Mouse (Mus musculus) embryonic facial prominence, embryonic 10.5 days (tissue): ENCODE data around the gene Sclt1. TPM values are rescaled to one million over a fixed set of nuclear protein-coding genes. Genes with fewer than 3 reads are reported as not detected.

Experiments used
- DNase-seq: peaks from one replicate; pipeline ENCODE4 v3.0.0-alpha.2; 2017; ENCODE audit warnings: low spot score
- H3K27ac ChIP-seq: fragments of 300-500 bp; sonication (generic); replicated peaks from 2 replicates; pipeline ENCODE4 v1.5.1; 2016; ENCODE audit warnings: mild to moderate bottlenecking
- H3K27me3 ChIP-seq: fragments of 300-500 bp; sonication (generic); replicated peaks from 2 replicates; pipeline ENCODE4 v1.6.1; 2016; ENCODE audit warnings: low read depth, mild to moderate bottlenecking; ENCODE audit not compliant: poor library complexity, severe bottlenecking
- H3K36me3 ChIP-seq: fragments of 300-500 bp; sonication (generic); replicated peaks from 2 replicates; pipeline ENCODE4 v1.6.1; 2016; ENCODE audit warnings: mild to moderate bottlenecking, moderate library complexity
- H3K4me1 ChIP-seq: fragments of 300-500 bp; sonication (generic); 2 replicates; pipeline ENCODE4 v1.6.1; 2016
- H3K4me3 ChIP-seq: fragments of 300-500 bp; sonication (generic); 2 replicates; pipeline ENCODE4 v1.5.1; 2016; ENCODE audit warnings: mild to moderate bottlenecking, moderate library complexity
- H3K9me3 ChIP-seq: fragments of 300-500 bp; sonication (generic); 2 replicates; pipeline ENCODE4 v1.6.1; 2016; ENCODE audit warnings: mild to moderate bottlenecking
- WGBS: fragments of 180-500 bp; shearing (Covaris S2); methylation state at CpG from one replicate; pipeline ENCODE4 v1.1.7; 2016; 5-methylcytosine and 5-hydroxymethylcytosine counted together
- polyA plus RNA-seq: library from polyadenylated mRNA; unstranded; fragments of >200 nt; fragmentation: Nextera tagmentation; extraction: Ambion mirVana; gene quantifications from 2 replicates; pipeline ENCODE4 v1.2.1, GENCODE M21; 2016

Sclt1 gene
- polyA plus RNA-seq, 1 experiment from 2014 or later, result 22.9 TPM

DNA sequence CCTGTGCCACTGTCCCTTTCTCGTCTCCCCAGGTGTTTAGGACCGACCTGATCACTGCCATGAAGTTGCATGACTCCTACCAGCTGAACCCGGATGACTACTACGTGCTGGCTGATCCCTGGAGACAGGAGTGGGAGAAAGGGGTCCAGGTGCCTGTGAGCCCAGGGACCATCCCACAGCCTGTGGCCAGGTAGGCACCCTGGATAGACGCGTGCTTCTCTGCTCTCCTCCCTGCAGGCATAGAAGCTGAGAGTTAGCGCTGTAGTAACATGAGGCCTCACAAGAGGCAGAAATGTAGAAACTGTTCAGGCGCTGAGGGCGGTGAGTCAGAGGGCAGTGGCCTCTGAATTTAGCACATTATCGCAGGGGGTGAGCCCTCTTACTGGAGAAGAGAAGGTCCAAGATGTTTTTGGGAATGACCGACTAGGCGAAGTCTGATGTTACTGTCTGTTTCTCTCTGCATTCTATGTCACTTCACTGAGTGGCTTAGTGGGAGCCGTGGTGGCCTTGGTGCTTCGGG lies 150.6 kb downstream of the Sclt1 start:
- H3K4me1 ChIP-seq, result peaks cover 17% of the 10 kb centered on the region
- peaks cover 81% of the 10 kb centered on the region for H3K36me3 ChIP-seq
- no peak overlapping the region for H3K27ac ChIP-seq
- H3K9me3 ChIP-seq, result no peaks in the 10 kb centered on the region
- H3K27me3 ChIP-seq, result no peaks in the 10 kb centered on the region
- H3K4me3 ChIP-seq, result no peak overlapping the region
- WGBS, result 92% methylated on average over 14 of the region's 14 CpGs
- DNase-seq, result no peak

DNA sequence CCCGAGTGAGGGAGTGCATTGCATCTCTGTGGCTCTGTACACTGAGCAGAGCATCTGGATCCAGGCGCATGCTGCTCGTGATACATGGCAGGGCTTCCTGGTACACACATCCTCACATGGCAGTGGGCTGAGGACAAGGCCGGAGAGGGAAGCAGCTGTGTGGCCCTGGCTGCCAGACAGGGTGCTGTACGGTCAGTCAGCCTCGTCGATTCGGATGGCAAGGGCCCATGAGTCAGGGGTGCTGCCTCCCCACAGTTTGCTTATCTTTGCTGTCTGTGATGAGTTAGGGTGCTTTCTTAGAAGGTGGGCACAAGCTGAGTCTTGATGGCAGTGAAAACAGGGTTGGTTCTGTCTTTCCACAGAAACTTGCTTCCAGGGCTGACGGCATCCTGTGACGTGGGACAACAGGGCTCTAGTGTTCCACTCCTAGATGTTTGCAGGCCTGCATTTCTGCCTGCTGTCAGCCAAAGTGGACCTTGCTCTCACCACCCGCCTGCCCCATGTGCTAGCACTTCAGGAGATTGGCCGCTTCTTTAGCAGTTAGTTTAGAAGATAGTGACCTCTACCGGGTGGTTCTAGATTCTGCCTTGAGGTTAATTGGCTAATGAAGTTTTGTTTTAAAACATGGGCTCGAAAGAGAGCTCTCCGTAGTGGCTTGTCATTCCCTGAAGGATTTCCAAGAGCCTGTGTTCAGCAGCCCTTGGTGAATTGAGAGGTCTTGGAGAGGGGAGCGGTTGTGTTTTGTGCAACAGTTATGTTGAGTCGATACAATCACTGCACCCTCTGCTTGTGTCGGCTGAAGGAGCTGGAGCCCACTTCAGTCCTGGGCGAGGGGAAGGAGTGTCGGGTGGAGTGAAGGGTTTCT lies 151.4 kb downstream of the Sclt1 start:
- Histone ChIP-seq H3K27me3 (no peaks in the 10 kb centered on the region), H3K4me1 (peaks cover 17% of the 10 kb centered on the region), H3K9me3 (no peaks in the 10 kb centered on the region), H3K27ac (no peak overlapping the region), H3K36me3 (peaks cover 73% of the 10 kb centered on the region), H3K4me3 (no peak overlapping the region)
- DNase-seq, result no peak
- 88% methylated on average over 20 of the region's 20 CpGs for WGBS

DNA sequence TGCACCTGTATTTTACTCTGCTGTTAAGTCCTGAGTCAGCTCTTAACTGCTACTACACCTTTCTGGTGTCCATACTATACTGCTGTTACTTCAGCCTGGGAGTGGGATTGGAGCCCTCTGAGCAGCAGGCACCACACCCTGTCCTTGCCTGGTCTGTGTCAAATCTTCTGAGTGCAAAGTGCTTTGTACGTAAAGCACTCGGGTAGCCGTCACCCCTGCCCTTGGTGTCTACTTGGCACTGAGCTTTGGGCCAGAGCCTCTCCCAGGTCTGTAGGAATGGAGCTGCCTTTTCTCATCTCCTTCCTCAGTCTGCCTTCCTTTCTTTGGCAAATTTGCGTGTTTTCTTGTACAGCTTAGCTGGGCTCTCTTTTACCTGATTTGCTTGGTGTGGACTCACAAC lies 152.3 kb downstream of the Sclt1 start:
- 92% methylated on average over 4 of the region's 4 CpGs for WGBS
- no peak overlapping the region for H3K4me3 ChIP-seq
- DNase-seq, result no peak
- peaks cover 66% of the 10 kb centered on the region for H3K36me3 ChIP-seq
- H3K27ac ChIP-seq, result no peak overlapping the region
- no peaks in the 10 kb centered on the region for H3K9me3 ChIP-seq
- peaks cover 17% of the 10 kb centered on the region for H3K4me1 ChIP-seq
- H3K27me3 ChIP-seq, result no peaks in the 10 kb centered on the region

DNA sequence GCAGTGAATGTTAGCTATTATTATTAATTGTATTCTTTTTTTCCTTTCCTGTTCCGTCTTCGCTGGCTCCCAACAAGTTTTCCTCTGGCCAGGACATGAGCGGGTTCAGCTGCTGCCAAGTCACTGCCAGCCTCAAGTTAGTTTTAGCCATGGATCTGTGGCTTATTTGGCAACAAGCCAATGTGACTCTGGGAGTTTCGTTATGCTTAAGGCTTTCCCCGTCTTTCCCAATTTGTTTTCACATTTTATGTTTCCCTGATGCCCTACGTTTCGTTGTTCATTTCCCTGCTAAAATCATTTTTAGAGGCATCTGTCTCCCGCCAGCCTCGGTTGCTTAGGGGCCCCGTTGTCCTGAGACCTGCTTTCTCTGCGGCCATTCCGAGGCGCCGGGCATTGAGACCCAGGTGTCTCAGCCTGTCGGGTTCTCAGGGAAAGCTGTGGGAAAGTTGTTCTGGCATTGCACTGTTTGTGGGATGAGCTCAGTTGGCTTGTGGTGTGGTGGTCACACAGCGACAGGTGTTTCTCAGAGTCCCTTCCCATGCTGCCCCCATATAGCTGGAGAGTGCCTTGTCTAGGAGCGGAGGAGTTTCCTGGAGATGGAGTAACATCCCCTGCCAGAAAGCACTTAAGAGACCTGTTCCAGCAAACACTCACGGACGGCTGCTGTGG lies 152.9 kb downstream of the Sclt1 start:
- DNase-seq, result no peak
- WGBS, result 92% methylated on average over 19 of the region's 19 CpGs

DNA sequence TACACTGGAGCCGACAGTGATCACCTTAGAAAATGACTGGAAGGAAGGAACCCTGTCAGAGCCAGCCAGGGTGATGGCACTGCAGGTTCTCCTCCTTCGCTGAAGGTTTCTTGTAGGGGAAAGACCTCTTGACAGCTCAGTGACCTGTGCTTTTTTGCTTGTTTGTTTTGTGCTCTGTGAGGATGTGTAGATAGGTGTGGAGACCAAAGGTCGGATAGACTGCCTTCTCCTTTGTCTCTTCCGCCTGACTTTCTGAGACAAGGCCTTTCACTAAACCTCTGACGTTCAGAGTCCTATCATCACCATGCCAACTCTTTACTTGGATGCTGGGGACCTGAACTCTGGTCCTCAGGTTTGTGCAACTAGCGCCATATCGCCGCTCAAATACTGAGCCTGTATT lies 153.8 kb downstream of the Sclt1 start:
- Histone ChIP-seq H3K4me1 (peaks cover 17% of the 10 kb centered on the region), H3K9me3 (no peaks in the 10 kb centered on the region), H3K4me3 (no peak overlapping the region), H3K36me3 (peaks cover 60% of the 10 kb centered on the region), H3K27ac (no peak overlapping the region), H3K27me3 (no peaks in the 10 kb centered on the region)
- WGBS, result 79% methylated on average over 8 of the region's 8 CpGs
- no peak for DNase-seq

More for the DNA sequence above, 152.9 kb downstream of the Sclt1 start:
- H3K27me3 ChIP-seq, result no peaks in the 10 kb centered on the region
- peaks cover 17% of the 10 kb centered on the region for H3K4me1 ChIP-seq
- H3K4me3 ChIP-seq, result no peak overlapping the region
- peaks cover 64% of the 10 kb centered on the region for H3K36me3 ChIP-seq
- no peak overlapping the region for H3K27ac ChIP-seq
- no peaks in the 10 kb centered on the region for H3K9me3 ChIP-seq

DNA sequence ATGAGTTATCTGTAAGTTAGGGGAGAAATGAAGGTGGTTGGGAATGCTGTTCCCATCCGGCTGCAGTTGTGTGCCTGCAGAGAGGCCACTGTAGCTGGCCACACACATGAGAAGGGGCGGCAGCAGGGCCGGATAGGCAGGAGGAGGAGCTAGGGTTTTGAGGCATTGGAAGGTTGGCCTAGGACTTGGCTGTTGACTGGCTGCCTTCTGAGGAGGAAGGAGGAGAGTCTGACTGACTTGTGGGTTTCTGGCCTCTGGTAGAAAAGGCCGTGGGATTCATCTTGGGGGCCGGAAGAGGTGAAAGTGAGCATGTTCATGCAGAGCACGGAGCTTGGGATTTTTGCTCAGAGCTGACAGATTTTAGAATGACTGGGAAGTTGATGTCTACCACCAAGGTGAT lies 154.7 kb downstream of the Sclt1 start:
- Histone ChIP-seq H3K27me3 (no peaks in the 10 kb centered on the region), H3K27ac (no peak overlapping the region), H3K36me3 (peaks cover 53% of the 10 kb centered on the region), H3K4me1 (peaks cover 20% of the 10 kb centered on the region), H3K9me3 (no peaks in the 10 kb centered on the region), H3K4me3 (no peak overlapping the region)
- WGBS, result 57% methylated on average over 6 of the region's 6 CpGs
- DNase-seq, result no peak

DNA sequence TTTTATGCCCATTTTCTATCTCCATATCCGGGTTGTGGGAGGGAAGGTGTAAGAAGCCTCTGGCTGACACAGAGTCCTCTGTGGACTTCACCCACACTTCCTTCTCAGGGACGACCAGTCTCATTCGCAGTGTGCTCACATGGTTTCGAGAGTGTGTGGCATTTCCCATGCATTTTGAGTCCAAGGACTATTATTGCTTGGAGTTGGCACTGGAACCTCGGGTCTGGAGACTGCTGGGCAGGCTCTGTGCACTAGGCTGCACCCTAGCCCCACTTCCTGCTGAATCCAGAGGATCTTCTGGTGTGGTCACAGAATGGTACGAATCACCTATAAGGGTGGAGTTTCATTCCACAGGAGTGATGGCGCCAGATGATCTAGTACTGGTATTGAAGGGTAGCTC lies 155.4 kb downstream of the Sclt1 start:
- H3K36me3 ChIP-seq, result peaks cover 51% of the 10 kb centered on the region
- DNase-seq, result no peak
- WGBS, result 86% methylated on average over 7 of the region's 7 CpGs
- H3K4me3 ChIP-seq, result no peak overlapping the region
- no peaks in the 10 kb centered on the region for H3K9me3 ChIP-seq
- peaks cover 23% of the 10 kb centered on the region for H3K4me1 ChIP-seq
- H3K27ac ChIP-seq, result no peak overlapping the region
- no peaks in the 10 kb centered on the region for H3K27me3 ChIP-seq

DNA sequence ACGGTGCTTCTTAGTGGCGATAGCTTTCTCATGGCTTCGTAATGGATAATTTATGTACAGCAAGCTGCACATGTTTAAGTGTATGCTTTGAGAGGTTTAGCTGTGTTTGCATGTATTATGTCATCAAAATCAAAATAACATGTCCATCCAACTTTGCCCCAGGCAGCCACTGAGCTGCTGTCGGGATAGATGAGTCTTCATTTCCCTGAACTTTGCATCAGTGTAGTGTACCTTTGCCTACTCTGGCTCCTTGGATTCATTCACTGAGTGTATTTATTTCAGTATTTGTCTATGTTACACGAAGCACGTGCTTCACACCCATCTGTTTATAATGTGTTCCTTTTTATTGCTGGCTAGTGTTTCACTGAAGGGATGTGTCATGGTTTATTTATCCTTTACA lies 156.0 kb downstream of the Sclt1 start:
- H3K27me3 ChIP-seq, result no peaks in the 10 kb centered on the region
- H3K9me3 ChIP-seq, result no peaks in the 10 kb centered on the region
- H3K4me3 ChIP-seq, result no peak overlapping the region
- no peak overlapping the region for H3K27ac ChIP-seq
- 89% methylated on average over 6 of the region's 6 CpGs for WGBS
- no peak for DNase-seq
- H3K36me3 ChIP-seq, result peaks cover 49% of the 10 kb centered on the region
- H3K4me1 ChIP-seq, result peaks cover 29% of the 10 kb centered on the region

DNA sequence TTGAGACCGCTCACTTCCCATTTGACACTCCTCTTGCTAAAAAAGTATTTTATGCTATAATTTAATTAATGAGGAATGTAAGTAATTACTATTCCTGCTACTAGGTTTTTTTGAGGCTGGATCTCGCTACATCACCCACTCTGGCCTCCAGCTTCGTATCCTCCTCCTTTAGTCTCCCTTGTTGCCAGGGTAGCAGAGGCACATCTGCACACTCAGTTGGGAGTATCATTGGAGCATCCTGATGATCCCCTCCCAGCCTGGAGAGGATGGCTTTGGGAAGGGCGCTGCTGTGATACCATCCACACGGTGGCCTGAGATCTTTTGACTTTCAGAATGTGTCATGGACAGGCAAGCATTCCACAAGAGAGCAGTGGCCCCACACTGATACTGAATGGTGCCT lies 156.8 kb downstream of the Sclt1 start:
- Histone ChIP-seq H3K36me3 (peaks cover 44% of the 10 kb centered on the region), H3K4me1 (peaks cover 37% of the 10 kb centered on the region), H3K27me3 (no peaks in the 10 kb centered on the region), H3K9me3 (no peaks in the 10 kb centered on the region), H3K4me3 (no peak overlapping the region), H3K27ac (no peak overlapping the region)
- no peak for DNase-seq
- WGBS, result 86% methylated on average over 5 of the region's 5 CpGs

DNA sequence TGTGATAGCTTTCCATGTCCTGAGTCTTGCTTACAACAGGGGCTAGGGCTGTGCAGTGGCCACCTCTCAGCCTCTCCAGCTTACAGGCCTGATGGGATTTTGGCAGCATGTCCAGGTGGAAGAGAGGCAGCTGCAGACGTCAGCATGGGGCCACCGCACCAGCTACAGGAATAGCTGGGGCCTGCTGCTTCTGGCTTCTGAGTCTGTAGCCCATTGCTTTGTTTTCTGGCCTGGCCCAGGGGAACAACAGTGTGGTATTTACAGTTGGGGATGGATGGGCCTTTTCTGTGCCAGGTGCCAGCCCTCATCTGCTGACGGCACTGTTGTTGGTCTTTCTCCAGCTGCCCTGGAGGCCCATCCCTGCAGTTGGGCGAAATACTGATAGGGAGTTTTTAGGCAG lies 158.7 kb downstream of the Sclt1 start:
- no peak for DNase-seq
- Histone ChIP-seq H3K27me3 (no peaks in the 10 kb centered on the region), H3K36me3 (peaks cover 24% of the 10 kb centered on the region), H3K27ac (no peak overlapping the region), H3K4me3 (no peak overlapping the region), H3K4me1 (peaks cover 51% of the 10 kb centered on the region), H3K9me3 (no peaks in the 10 kb centered on the region)
- 84% methylated on average over 4 of the region's 4 CpGs for WGBS

DNA sequence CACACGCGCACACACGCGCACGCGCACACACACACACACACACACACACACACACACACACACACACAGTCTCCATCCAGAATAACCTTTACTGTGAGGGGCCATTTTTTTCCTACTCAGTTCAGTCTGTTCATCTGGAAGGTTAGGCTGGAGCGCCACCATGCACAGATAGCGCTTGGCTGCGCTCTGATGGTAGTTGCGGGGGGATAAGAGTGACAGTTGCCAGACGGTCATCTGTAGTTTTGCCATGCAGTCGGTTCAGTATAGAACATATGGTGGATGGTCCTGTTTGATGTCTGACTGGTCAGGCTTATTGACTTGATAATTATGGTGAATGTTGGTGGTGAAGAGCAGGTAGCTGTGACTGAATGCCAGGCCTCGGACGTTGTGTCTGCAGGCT lies 159.2 kb downstream of the Sclt1 start:
- no peak for DNase-seq
- peaks cover 49% of the 10 kb centered on the region for H3K4me1 ChIP-seq
- no peaks in the 10 kb centered on the region for H3K9me3 ChIP-seq

DNA sequence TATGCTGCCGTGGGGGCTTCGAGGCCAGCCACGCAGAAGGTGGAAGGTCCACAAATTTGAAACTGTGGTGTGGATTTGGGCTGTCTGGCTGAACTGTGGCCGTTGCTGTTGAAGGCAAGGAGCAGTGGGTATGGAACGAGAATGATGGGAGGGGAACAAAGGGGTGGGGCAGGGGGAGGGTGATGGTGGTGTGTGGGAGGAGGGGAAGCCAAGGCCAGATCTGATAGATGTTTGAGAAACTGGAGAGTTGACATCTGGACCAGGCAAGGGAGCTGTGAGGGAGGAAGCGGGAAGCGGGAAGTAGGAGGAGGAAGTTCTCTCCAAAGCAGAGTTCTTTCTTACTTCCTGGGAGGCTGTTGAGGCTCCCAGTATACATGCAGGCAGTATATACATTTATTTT lies 160.1 kb downstream of the Sclt1 start:
- H3K4me1 ChIP-seq, result peaks cover 41% of the 10 kb centered on the region
- H3K27ac ChIP-seq, result no peak overlapping the region
- no peaks in the 10 kb centered on the region for H3K27me3 ChIP-seq
- H3K9me3 ChIP-seq, result no peaks in the 10 kb centered on the region
- no peak overlapping the region for H3K4me3 ChIP-seq
- H3K36me3 ChIP-seq, result peaks cover 23% of the 10 kb centered on the region
- no peak for DNase-seq
- WGBS, result 83% methylated on average over 7 of the region's 7 CpGs

More for the DNA sequence above, 159.2 kb downstream of the Sclt1 start:
- 94% methylated on average over 14 of the region's 14 CpGs for WGBS
- Histone ChIP-seq H3K36me3 (peaks cover 23% of the 10 kb centered on the region), H3K4me3 (no peak overlapping the region), H3K27me3 (no peaks in the 10 kb centered on the region), H3K27ac (no peak overlapping the region)

DNA sequence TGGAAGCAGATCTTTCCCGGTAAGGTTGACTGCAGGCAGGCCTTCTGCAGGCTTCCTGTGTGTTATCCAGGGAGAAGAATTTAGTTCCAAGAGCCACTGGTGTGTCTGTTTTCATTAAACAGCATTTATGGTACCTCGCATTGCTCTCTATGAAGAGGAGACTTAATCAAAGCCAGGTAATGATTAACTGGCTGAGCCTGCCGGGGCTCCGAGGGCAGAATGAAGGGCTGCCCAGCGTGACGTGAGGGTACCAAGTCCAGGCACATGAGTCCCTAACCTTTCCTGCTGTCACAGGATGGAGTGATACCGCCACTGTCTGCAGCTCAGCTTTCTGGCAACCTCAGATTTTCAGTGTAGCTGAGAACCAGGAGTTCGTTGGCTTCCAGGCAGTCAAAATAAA lies 160.9 kb downstream of the Sclt1 start:
- peaks cover 36% of the 10 kb centered on the region for H3K4me1 ChIP-seq
- no peak for DNase-seq
- 49% methylated on average over 8 of the region's 8 CpGs for WGBS

More for the DNA sequence above, 160.9 kb downstream of the Sclt1 start:
- Histone ChIP-seq H3K4me3 (no peak overlapping the region), H3K9me3 (no peaks in the 10 kb centered on the region), H3K36me3 (peaks cover 23% of the 10 kb centered on the region), H3K27ac (peak overlapping the region; percentile 35; the same call in 1 of the 2 replicates), H3K27me3 (no peaks in the 10 kb centered on the region)
